Mouse (Mus musculus) limb, embryonic 14.5 days (tissue): ENCODE data around the gene Gabbr2. TPM values are rescaled to one million over a fixed set of nuclear protein-coding genes. Genes with fewer than 3 reads are reported as not detected.

Source experiments
- ATAC-seq: fragments of 200-750 bp; cut with Nextera tagmentation; 2 replicates; pipeline ENCODE4 v1.8.0; 2017; ENCODE audit warnings: low read depth, moderate number of reproducible peaks, moderate TSS enrichment; ENCODE audit not compliant: low FRiP score
- DNase-seq: peaks from one replicate; pipeline ENCODE4 v3.0.0-alpha.2; 2015; ENCODE audit warnings: low spot score
- H3K27ac ChIP-seq: fragments of 300-500 bp; sonication (generic); replicated peaks from 2 replicates; pipeline ENCODE4 v1.5.1; 2014; ENCODE audit warnings: low read depth, mild to moderate bottlenecking, low read length, moderate library complexity, mixed read lengths
- H3K27me3 ChIP-seq: fragments of 300-500 bp; sonication (generic); 2 replicates; pipeline ENCODE4 v1.6.1; 2014; ENCODE audit warnings: low read length, mixed read lengths; ENCODE audit not compliant: control insufficient read depth, insufficient read depth
- H3K36me3 ChIP-seq: fragments of 300-500 bp; sonication (generic); 2 replicates; pipeline ENCODE4 v1.6.1; 2014; ENCODE audit warnings: mild to moderate bottlenecking, low read length, moderate library complexity, mixed read lengths; ENCODE audit not compliant: control insufficient read depth, insufficient read depth
- H3K4me1 ChIP-seq: fragments of 300-500 bp; sonication (generic); 2 replicates; pipeline ENCODE4 v1.6.1; 2014; ENCODE audit warnings: antibody characterized with exemption, low read length, mixed read lengths; ENCODE audit not compliant: control insufficient read depth, insufficient read depth
- H3K4me2 ChIP-seq: fragments of 300-500 bp; sonication (generic); replicated peaks from 2 replicates; pipeline ENCODE4 v1.6.1; 2014; ENCODE audit warnings: low read depth, mild to moderate bottlenecking, low read length, moderate library complexity; ENCODE audit not compliant: severe bottlenecking
- H3K4me3 ChIP-seq: fragments of 300-500 bp; sonication (generic); replicated peaks from 2 replicates; pipeline ENCODE4 v1.5.1; 2014; ENCODE audit warnings: low read length
- H3K9ac ChIP-seq: fragments of 300-500 bp; sonication (generic); 2 replicates; pipeline ENCODE4 v1.6.1; 2014; ENCODE audit warnings: mild to moderate bottlenecking, low read depth, low read length, moderate library complexity; ENCODE audit not compliant: severe bottlenecking
- H3K9me3 ChIP-seq: fragments of 300-500 bp; sonication (generic); 2 replicates; pipeline ENCODE4 v1.6.1; 2016; ENCODE audit warnings: low read length; ENCODE audit not compliant: control insufficient read depth
- POLR2A ChIP-seq: fragments of 200-500 bp; IDR thresholded peaks from 2 replicates; pipeline ENCODE4 v1.8.0; 2012; ENCODE audit warnings: inconsistent platforms, mild to moderate bottlenecking, moderate library complexity, borderline replicate concordance; ENCODE audit not compliant: insufficient read depth, insufficient read length; ENCODE audit errors: extremely low read depth
- whole genome bisulfite sequencing: fragments of 180-500 bp; shearing (Covaris S2); extraction: QIAGEN DNeasy Blood & Tissue Kit; methylation state at CpG from one replicate; pipeline ENCODE4 v1.1.7; 2014; 5-methylcytosine and 5-hydroxymethylcytosine counted together
- polyA plus RNA-seq, 2 experiments: library from polyadenylated mRNA; depleted of rRNA in 1 of 2; stranded (reverse) in 1 of 2; unstranded in 1 of 2; fragments of >200 nt; fragmentation: Nextera tagmentation in 1 of 2; extraction: Ambion mirVana in 1 of 2; gene quantifications; 2 replicates each; pipeline versions ENCODE4 v1.2.1 to v1.2.3; 2012 to 2014

The Gabbr2 gene
- polyA plus RNA-seq, 2 experiments: 0.15 to 0.30 TPM

DNA sequence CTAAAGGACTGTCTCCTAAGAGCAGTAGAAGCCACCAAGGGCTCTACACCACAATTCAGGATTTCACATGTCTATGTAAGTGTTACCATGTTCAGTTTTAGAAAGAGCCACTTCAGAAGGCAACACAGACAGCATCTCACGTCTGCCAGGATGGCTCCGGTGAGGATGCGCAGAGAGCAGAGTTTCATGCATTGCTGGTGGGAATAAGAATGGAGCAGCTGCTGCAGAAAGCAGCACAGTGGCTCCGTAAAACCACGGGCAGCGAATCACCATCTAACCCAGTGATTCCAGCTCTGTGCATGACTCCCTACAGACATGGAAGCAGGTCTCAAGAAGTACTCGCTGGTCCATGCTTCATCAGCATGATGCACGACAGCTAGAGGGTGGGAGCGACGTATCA is 31.5 kb downstream of the Gabbr2 start:
- no peaks in the 10 kb centered on the region for H3K27me3 ChIP-seq
- no peak for DNase-seq
- no peak overlapping the region for H3K4me2 ChIP-seq
- H3K4me3 ChIP-seq: no peak overlapping the region
- no peaks in the 10 kb centered on the region for H3K4me1 ChIP-seq
- no peak for TF ChIP-seq POLR2A
- H3K9me3 ChIP-seq: no peaks in the 10 kb centered on the region
- H3K27ac ChIP-seq: no peak overlapping the region
- ATAC-seq: no peak
- H3K36me3 ChIP-seq: no peaks in the 10 kb centered on the region
- WGBS: 88% methylated on average over 10 of the region's 10 CpGs
- H3K9ac ChIP-seq: no peak overlapping the region

DNA sequence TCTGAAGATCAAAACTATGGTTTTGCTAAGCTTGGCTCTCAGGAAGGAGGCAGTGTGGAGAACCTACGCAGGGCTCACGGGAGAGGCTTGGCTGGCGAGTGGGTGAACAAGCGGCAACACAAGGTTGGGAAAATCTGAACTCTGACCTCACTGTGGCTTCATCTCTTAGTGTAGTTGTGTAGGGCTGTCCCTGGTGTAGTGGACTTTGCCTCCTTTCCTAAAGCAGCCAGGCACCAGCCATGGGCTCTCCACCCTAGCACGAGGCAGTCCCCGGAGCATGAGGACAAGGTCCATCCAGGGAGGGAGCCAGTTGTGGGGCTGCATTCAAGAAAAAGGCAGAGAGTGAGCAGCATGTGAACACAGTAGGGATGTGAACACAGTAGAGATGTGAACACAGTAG is 31.9 kb downstream of the Gabbr2 start:
- H3K27me3 ChIP-seq: no peaks in the 10 kb centered on the region
- TF ChIP-seq POLR2A: no peak
- no peaks in the 10 kb centered on the region for H3K4me1 ChIP-seq
- H3K36me3 ChIP-seq: no peaks in the 10 kb centered on the region
- no peak for ATAC-seq
- no peak overlapping the region for H3K4me2 ChIP-seq
- DNase-seq: no peak
- no peaks in the 10 kb centered on the region for H3K9me3 ChIP-seq
- 95% methylated on average over 6 of the region's 6 CpGs for WGBS
- H3K4me3 ChIP-seq: no peak overlapping the region
- no peak overlapping the region for H3K9ac ChIP-seq
- H3K27ac ChIP-seq: no peak overlapping the region

DNA sequence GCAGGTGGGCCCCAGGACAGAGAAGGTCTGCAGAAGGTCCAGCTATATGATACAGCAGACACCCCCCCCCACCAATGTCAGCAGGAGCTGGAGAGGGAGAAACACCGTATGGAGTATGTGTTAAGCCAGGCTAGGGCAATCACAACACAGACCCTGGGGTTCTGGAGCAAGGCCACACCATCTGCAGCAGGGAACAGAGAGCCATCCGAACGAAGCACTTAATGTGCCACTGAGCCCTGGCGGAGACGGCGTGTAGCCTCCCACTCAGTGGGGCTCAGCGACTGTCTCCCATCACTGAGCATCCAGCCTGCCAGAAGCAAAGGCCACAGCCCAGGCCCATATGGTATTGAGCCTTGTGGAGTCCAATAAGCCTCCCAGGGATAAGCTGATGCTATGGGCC is 33.7 kb downstream of the Gabbr2 start:
- no peak for TF ChIP-seq POLR2A
- Histone ChIP-seq H3K9me3 (no peaks in the 10 kb centered on the region), H3K27ac (no peak overlapping the region), H3K9ac (no peak overlapping the region), H3K36me3 (no peaks in the 10 kb centered on the region), H3K27me3 (no peaks in the 10 kb centered on the region), H3K4me1 (no peaks in the 10 kb centered on the region), H3K4me3 (no peak overlapping the region), H3K4me2 (no peak overlapping the region)
- ATAC-seq (no peak), DNase-seq (no peak)
- WGBS: 76% methylated on average over 7 of the region's 7 CpGs

DNA sequence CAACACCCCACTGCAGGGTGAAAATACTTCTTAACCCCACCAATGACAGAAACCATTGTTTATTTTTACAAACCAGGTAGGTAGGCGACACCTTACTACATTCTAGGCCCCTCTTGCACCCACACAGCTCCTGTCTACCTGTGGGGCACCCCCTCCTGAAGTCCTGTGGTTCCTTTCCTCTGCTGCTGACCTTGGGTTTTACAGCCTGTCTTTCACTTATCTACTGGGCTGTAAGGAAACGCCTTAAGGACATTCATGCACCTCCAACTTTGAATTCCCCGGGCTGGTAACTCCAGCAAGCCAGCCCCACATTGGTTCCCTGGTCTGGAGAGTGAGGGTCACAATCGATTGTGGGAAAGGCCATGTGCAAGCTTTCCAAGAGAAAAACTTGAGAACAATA is 34.7 kb downstream of the Gabbr2 start:
- Histone ChIP-seq H3K9ac (no peak overlapping the region), H3K36me3 (no peaks in the 10 kb centered on the region), H3K27ac (no peak overlapping the region), H3K27me3 (no peaks in the 10 kb centered on the region), H3K4me1 (no peaks in the 10 kb centered on the region), H3K4me3 (no peak overlapping the region), H3K9me3 (no peaks in the 10 kb centered on the region), H3K4me2 (no peak overlapping the region)
- TF ChIP-seq POLR2A: no peak
- ATAC-seq (no peak), DNase-seq (no peak)
- 66% methylated on average over 4 of the region's 4 CpGs for WGBS

DNA sequence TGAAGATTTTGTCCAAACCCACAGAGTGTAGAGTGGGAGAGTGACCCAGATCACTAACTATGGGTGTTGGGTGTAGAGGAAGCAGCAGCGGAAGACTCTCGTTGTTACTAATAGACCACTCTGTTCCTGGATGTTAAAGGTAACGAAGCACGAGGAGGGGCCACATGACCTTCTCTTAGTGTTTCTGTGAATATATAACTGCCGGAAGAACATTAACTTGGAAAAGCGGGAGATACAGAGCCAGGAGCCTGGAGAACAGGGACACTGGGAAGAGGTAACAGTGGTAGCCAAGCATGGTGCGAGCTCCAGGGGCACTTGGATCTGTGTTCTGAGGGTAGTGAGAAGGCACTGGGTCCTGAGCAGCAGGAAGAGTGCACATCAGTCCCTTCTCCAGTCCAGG is 38.7 kb downstream of the Gabbr2 start:
- WGBS: 88% methylated on average over 7 of the region's 7 CpGs
- Histone ChIP-seq H3K4me3 (no peak overlapping the region), H3K4me2 (no peak overlapping the region), H3K27ac (no peak overlapping the region), H3K9me3 (no peaks in the 10 kb centered on the region), H3K9ac (no peak overlapping the region), H3K36me3 (no peaks in the 10 kb centered on the region), H3K4me1 (no peaks in the 10 kb centered on the region), H3K27me3 (no peaks in the 10 kb centered on the region)
- DNase-seq: no peak
- no peak for ATAC-seq
- TF ChIP-seq POLR2A: no peak

DNA sequence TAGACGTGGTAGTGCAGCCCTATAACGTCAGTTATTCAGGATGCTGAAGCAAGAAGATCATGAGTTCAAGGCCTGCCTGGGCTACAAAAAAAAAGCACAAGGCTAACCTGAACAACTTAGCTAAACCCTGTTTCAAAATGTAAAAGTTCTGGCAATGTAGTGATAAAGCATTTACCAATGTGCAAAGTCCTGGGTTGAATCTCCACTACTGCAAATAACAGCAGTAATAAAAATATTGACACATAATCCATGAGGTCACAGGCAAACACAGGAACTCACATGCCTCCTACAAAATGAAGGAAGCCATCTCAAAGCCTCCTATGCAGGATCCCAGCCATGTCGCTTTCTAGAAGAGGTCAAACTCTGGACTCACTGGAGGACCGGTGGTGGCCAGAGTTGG is 39.1 kb downstream of the Gabbr2 start:
- no peak for ATAC-seq
- Histone ChIP-seq H3K9ac (no peak overlapping the region), H3K36me3 (no peaks in the 10 kb centered on the region), H3K4me3 (no peak overlapping the region), H3K4me2 (no peak overlapping the region), H3K27me3 (no peaks in the 10 kb centered on the region), H3K4me1 (no peaks in the 10 kb centered on the region), H3K27ac (no peak overlapping the region), H3K9me3 (no peaks in the 10 kb centered on the region)
- no peak for TF ChIP-seq POLR2A
- DNase-seq: no peak
- WGBS: 91% methylated on average over 4 of the region's 4 CpGs
